Mouse (Mus musculus) MEL (cell line): ENCODE results near the gene Hes3. TPM values are rescaled to one million over a fixed set of nuclear protein-coding genes. Genes with fewer than 3 reads are reported as not detected.

Experiments used
- DNase-seq: peaks from one replicate; pipeline ENCODE4 v3.0.0; 2011; ENCODE audit warnings: low read depth, low spot score
- H3K27ac ChIP-seq: 2 replicates; pipeline ENCODE4 v1.5.1; 2012; ENCODE audit warnings: low read depth, mild to moderate bottlenecking, control low read depth, low read length, moderate library complexity; ENCODE audit not compliant: control insufficient read depth
- H3K27me3 ChIP-seq, 2 experiments: fragments of 150-350 bp in 1 of 2; sonication (generic) in 1 of 2; 2 replicates each; pipeline ENCODE4 v1.6.1; 2012; ENCODE audit warnings: low read length in 2 of 2, mild to moderate bottlenecking in 2 of 2, improper control_type of control experiment in 1 of 2, moderate library complexity in 1 of 2; ENCODE audit not compliant: insufficient read depth in 2 of 2, control insufficient read depth in 1 of 2
- H3K36me3 ChIP-seq, 2 experiments: 2 replicates each; pipeline ENCODE4 v1.6.1; 2012 to 2014; ENCODE audit warnings: low read length in 2 of 2, improper control_type of control experiment in 1 of 2, inconsistent platforms in 1 of 2, mild to moderate bottlenecking in 1 of 2; ENCODE audit not compliant: insufficient read depth in 2 of 2, control insufficient read depth in 1 of 2
- H3K4me1 ChIP-seq, 2 experiments: fragments of 150-350 bp in 1 of 2; sonication (generic) in 1 of 2; 2 replicates each; pipeline ENCODE4 v1.6.1; 2012; ENCODE audit warnings: low read length in 2 of 2, improper control_type of control experiment in 1 of 2, mild to moderate bottlenecking in 1 of 2; ENCODE audit not compliant: insufficient read depth in 2 of 2, control insufficient read depth in 1 of 2
- H3K4me3 ChIP-seq, 2 experiments: fragments of 150-350 bp in 1 of 2; sonication (generic) in 1 of 2; 2 replicates each; pipeline ENCODE4 v1.5.1; 2012; ENCODE audit warnings: low read depth in 2 of 2, low read length in 2 of 2, mild to moderate bottlenecking in 2 of 2, moderate library complexity in 2 of 2, control low read depth in 1 of 2, improper control_type of control experiment in 1 of 2; ENCODE audit not compliant: control insufficient read depth in 1 of 2, insufficient read depth in 1 of 2
- H3K79me2 ChIP-seq: 2 replicates; pipeline ENCODE4 v1.6.1; 2012; ENCODE audit warnings: mild to moderate bottlenecking, low read length, moderate library complexity; ENCODE audit not compliant: control insufficient read depth, poor library complexity, insufficient read depth
- H3K9ac ChIP-seq: 2 replicates; pipeline ENCODE4 v1.6.1; 2012; ENCODE audit warnings: low read depth, mild to moderate bottlenecking, control low read depth, low read length, moderate library complexity; ENCODE audit not compliant: control insufficient read depth, poor library complexity, severe bottlenecking
- H3K9me3 ChIP-seq: fragments of 150-350 bp; sonication (generic); replicated peaks from 2 replicates; pipeline ENCODE4 v1.6.1; 2012; ENCODE audit warnings: mild to moderate bottlenecking, low read length, improper control_type of control experiment, moderate library complexity; ENCODE audit not compliant: insufficient read depth
- BHLHE40 ChIP-seq: IDR thresholded peaks from 2 replicates; pipeline ENCODE4 v1.6.1; 2012; ENCODE audit warnings: low read depth, mild to moderate bottlenecking, inconsistent platforms, low read length, improper control_type of control experiment, borderline replicate concordance
- CHD1 ChIP-seq: IDR thresholded peaks from 2 replicates; pipeline ENCODE4 v1.6.1; 2012; ENCODE audit warnings: low read depth, mild to moderate bottlenecking, inconsistent platforms, low read length, improper control_type of control experiment
- ELF1 ChIP-seq: IDR thresholded peaks from 2 replicates; pipeline ENCODE4 v1.6.1; 2014; ENCODE audit warnings: low read depth, mild to moderate bottlenecking, inconsistent platforms, low read length, improper control_type of control experiment, moderate library complexity
- GABPA ChIP-seq: IDR thresholded peaks from 2 replicates; pipeline ENCODE4 v1.6.1; 2012; ENCODE audit warnings: low read depth, mild to moderate bottlenecking, inconsistent platforms, low read length, improper control_type of control experiment, moderate library complexity
- HCFC1 ChIP-seq: IDR thresholded peaks from 2 replicates; pipeline ENCODE4 v1.6.1; 2012; ENCODE audit warnings: low read depth, mild to moderate bottlenecking, inconsistent platforms, low read length, improper control_type of control experiment, moderate library complexity
- KAT2A ChIP-seq: conservative IDR thresholded peaks from 2 replicates; pipeline ENCODE4 v1.6.1; 2012; ENCODE audit warnings: low read depth, low read length, improper control_type of control experiment, inconsistent platforms
- MAFK ChIP-seq: IDR thresholded peaks from 2 replicates; pipeline ENCODE4 v1.6.1; 2011; ENCODE audit warnings: low read depth, mild to moderate bottlenecking, low read length, improper control_type of control experiment, borderline replicate concordance
- MXI1 ChIP-seq: IDR thresholded peaks from 2 replicates; pipeline ENCODE4 v1.6.1; 2011; ENCODE audit warnings: mild to moderate bottlenecking, low read depth, low read length, improper control_type of control experiment
- MYC ChIP-seq: IDR thresholded peaks from 2 replicates; pipeline ENCODE4 v1.6.1; 2011; ENCODE audit warnings: low read depth, mild to moderate bottlenecking, low read length, improper control_type of control experiment, moderate library complexity
- NELFE ChIP-seq: IDR thresholded peaks from 2 replicates; pipeline ENCODE4 v1.6.1; 2011; ENCODE audit warnings: low read depth, low read length, improper control_type of control experiment
- TBP ChIP-seq: IDR thresholded peaks from 2 replicates; pipeline ENCODE4 v1.8.0; 2011; ENCODE audit warnings: low read depth, low read length, improper control_type of control experiment
- TCF12 ChIP-seq: IDR thresholded peaks from 2 replicates; pipeline ENCODE4 v1.6.1; 2014; ENCODE audit warnings: low read depth, mild to moderate bottlenecking, inconsistent platforms, low read length, improper control_type of control experiment, moderate library complexity
- USF2 ChIP-seq, 2 experiments: IDR thresholded peaks; 2 replicates each; pipeline ENCODE4 v1.6.1; 2011 to 2012; ENCODE audit warnings: improper control_type of control experiment in 2 of 2, low read length in 2 of 2, borderline replicate concordance in 1 of 2, inconsistent platforms in 1 of 2, low read depth in 1 of 2, mild to moderate bottlenecking in 1 of 2; ENCODE audit not compliant: insufficient read depth in 1 of 2
- ZMIZ1 ChIP-seq: IDR thresholded peaks from 2 replicates; pipeline ENCODE4 v1.6.1; 2012; ENCODE audit warnings: low read depth, mild to moderate bottlenecking, inconsistent platforms, low read length, improper control_type of control experiment, moderate library complexity
- ZNF384 ChIP-seq: IDR thresholded peaks from 2 replicates; pipeline ENCODE4 v1.6.1; 2012; ENCODE audit warnings: low read depth, mild to moderate bottlenecking, inconsistent platforms, low read length, improper control_type of control experiment
- polyA plus RNA-seq, 2 experiments: library from polyadenylated mRNA; stranded (reverse) in 1 of 2; unstranded in 1 of 2; fragments of >175 nt in 1 of 2; fragments of >200 nt in 1 of 2; gene quantifications; 2 replicates each; pipeline versions ENCODE4 v1.2.1 to v1.2.4; 2012; ENCODE audit warnings: low replicate concordance in 2 of 2, low read depth in 1 of 2; ENCODE audit not compliant: insufficient read length in 2 of 2, insufficient read depth in 1 of 2, missing spikeins in 1 of 2
- total RNA-seq: library from RNA; depleted of rRNA; stranded (reverse); fragments of 300-350 nt; gene quantifications from 2 replicates; pipeline ENCODE4 v1.2.3, GENCODE M21; 2012

Hes3 gene
- total and polyA plus RNA-seq, 3 experiments: 0.04 TPM; not detected in 2

GRCm38 (mm10) chr4:152296874-152297861, 5.7 kb upstream of the Hes3 start, which contains the start of gene Icmt (continued):
- TF ChIP-seq GABPA (no peak), ELF1 (peak; percentile 100), TBP (0 out of 2 replicates have a peak, but pooled peaks have one; percentile 26), NELFE (peak; percentile 86)

GRCm38 (mm10) chr4:152296371-152296770, 4.9 kb upstream of the Hes3 start:
- no peaks in the 10 kb centered on the region for H3K9me3 ChIP-seq
- TF ChIP-seq CHD1 (peak; percentile 95; the same call in 1 of the 2 replicates), MYC (0 out of 2 replicates have a peak, but pooled peaks have one; percentile 1), HCFC1 (peak; percentile 18; the same call in 1 of the 2 replicates), BHLHE40 (no peak), MAFK (no peak), GABPA (no peak), MXI1 (peak; percentile 25; the same call in 1 of the 2 replicates), TCF12 (no peak), ZMIZ1 (no peak), USF2 (IDR thresholded peaks at IDR 0.05; ENCODE audit: borderline replicate concordance in 1 of 2, insufficient read depth in 1 of 2, low read depth in 1 of 2, low read length in 2 of 2) (no peak), KAT2A (0 out of 2 replicates have a peak, but pooled peaks have one; percentile 9), ZNF384 (no peak)
- H3K27ac ChIP-seq: peak overlapping the region; percentile 88
- DNase-seq: no peak
- peak overlapping the region; percentile 63 to 72 for H3K4me3 ChIP-seq
- H3K79me2 ChIP-seq: peaks cover 20% of the 10 kb centered on the region
- H3K9ac ChIP-seq: peak overlapping the region; percentile 72
- H3K4me1 ChIP-seq: peaks cover 4 to 14% of the 10 kb centered on the region in 2 experiments; a peak in 3 of 4 replicates
- peaks cover 0 to 8% of the 10 kb centered on the region in 2 experiments; a peak in 1 of 4 replicates for H3K36me3 ChIP-seq
- H3K27me3 ChIP-seq: no peaks in the 10 kb centered on the region
